Mouse (Mus musculus) cerebellum, postnatal 14 days (tissue): ENCODE results near the gene Bmp8b.
"Not testable (repeated sequence)": the region's sequence is repeated elsewhere in the genome, so short reads cannot be mapped to it uniquely, and the experiment has no call there.

Experiments
- DNase-seq, 2 experiments: peaks; one replicate each; pipeline ENCODE4 v3.0.0; 2021; ENCODE audit warnings: mixed read lengths in 2 of 2

The Bmp8b gene

GRCm38 (mm10) chr4:123104651-123105450, at the start of gene Bmp8b:
Bmp8b (plus strand) TSS chr4:123105165.
- DNase-seq, result peak in 1 of 2 experiments; percentile 45

- DNase-seq, result no peak
Observed at GRCm38 (mm10) chr4:123056560-123057109, 48.3 kb upstream of the Bmp8b start.

GRCm38 (mm10) chr4:123057957-123058356, 47.0 kb upstream of the Bmp8b start:
- DNase-seq, result no peak

- DNase-seq, result no peak
Observed at GRCm38 (mm10) chr4:123061744-123062143, 43.2 kb upstream of the Bmp8b start.

GRCm38 (mm10) chr4:123068646-123069045, 36.3 kb upstream of the Bmp8b start:
- no peak for DNase-seq

- peak; percentile 51 to 74 for DNase-seq
Observed at GRCm38 (mm10) chr4:123071266-123071966, 33.5 kb upstream of the Bmp8b start.

- no peak for DNase-seq
Observed at GRCm38 (mm10) chr4:123076928-123077327, 28.0 kb upstream of the Bmp8b start.

- DNase-seq, result no peak
Observed at GRCm38 (mm10) chr4:123078231-123078630, 26.7 kb upstream of the Bmp8b start.

GRCm38 (mm10) chr4:123080791-123081190, 24.2 kb upstream of the Bmp8b start:
- DNase-seq, result peak; percentile 50 to 51

- DNase-seq, result peak; percentile 73 to 85
Observed at GRCm38 (mm10) chr4:123082283-123083163, 22.4 kb upstream of the Bmp8b start.

GRCm38 (mm10) chr4:123083323-123083902, 21.6 kb upstream of the Bmp8b start:
- no peak for DNase-seq

GRCm38 (mm10) chr4:123085290-123085689, 19.7 kb upstream of the Bmp8b start:
- DNase-seq, result no peak

- no peak for DNase-seq
Observed at GRCm38 (mm10) chr4:123086381-123086780, 18.6 kb upstream of the Bmp8b start.

- no peak for DNase-seq
Observed at GRCm38 (mm10) chr4:123092621-123093020, 12.3 kb upstream of the Bmp8b start.

- no peak for DNase-seq
Observed at GRCm38 (mm10) chr4:123093064-123093776, 11.7 kb upstream of the Bmp8b start.

- DNase-seq, result no peak
Observed at GRCm38 (mm10) chr4:123093869-123094268, 11.1 kb upstream of the Bmp8b start.

GRCm38 (mm10) chr4:123105451-123105790, 456 bp downstream of the Bmp8b start:
- DNase-seq, result no peak

GRCm38 (mm10) chr4:123105929-123106328, 964 bp downstream of the Bmp8b start:
- not testable (repeated sequence) for DNase-seq

GRCm38 (mm10) chr4:123106864-123107263, 1.9 kb downstream of the Bmp8b start:
- no peak for DNase-seq

GRCm38 (mm10) chr4:123108056-123108455, 3.1 kb downstream of the Bmp8b start:
- no peak for DNase-seq

GRCm38 (mm10) chr4:123110751-123111150, 5.8 kb downstream of the Bmp8b start:
- no peak for DNase-seq
